Mouse (Mus musculus) adrenal gland, postnatal 10 days (tissue): ENCODE measurements around the gene Atg9a. TPM values are rescaled to one million over a fixed set of nuclear protein-coding genes. Genes with fewer than 3 reads are reported as not detected.

Source experiments
- microRNA-seq: library from miRNA; unstranded; fragments of <30 nt; microRNA quantifications from one replicate; pipeline ENCODE4 v1.2.0, GENCODE M21; 2021
- total RNA-seq, 2 experiments: library from RNA; stranded (reverse); gene quantifications; 2 replicates each; pipeline ENCODE4 v1.2.3; 2021

The Atg9a gene
- total RNA-seq, 2 experiments from 2014 or later: 35.4 to 39.1 TPM

Small RNA genes lying within 50 kb of the gene (microRNA-seq; reads per million reads assigned to microRNA genes)
- gene Gm27943: not detected

Other genes starting within 250 kb of the Atg9a start
- under 1 TPM; 0.18 to 0.48 TPM for gene Ihh, start 240.5 kb downstream of the Atg9a start, total RNA-seq
- gene Nhej1, start 67.0 kb downstream of the Atg9a start, total RNA-seq: 1 to 10 TPM; 3.0 to 5.5 TPM
- under 1 TPM; 0.36 to 0.45 TPM for gene Slc23a3, start 58.3 kb downstream of the Atg9a start, total RNA-seq
- gene Cnppd1, start 49.5 kb downstream of the Atg9a start, total RNA-seq: 10 to 100 TPM; 41.0 to 46.4 TPM
- gene Retreg2, start 49.4 kb downstream of the Atg9a start, total RNA-seq: 10 to 100 TPM; 72.8 TPM
- gene Zfand2b, start 23.6 kb downstream of the Atg9a start, total RNA-seq: 10 to 100 TPM; 27.5 to 29.4 TPM
- gene Abcb6, start 11.8 kb downstream of the Atg9a start, total RNA-seq: 10 to 100 TPM; 46.7 to 55.3 TPM
- gene Ankzf1, start within 50 bp of the Atg9a start, total RNA-seq: 10 to 100 TPM; 14.0 to 20.8 TPM
- gene Glb1l, start 18.6 kb upstream of the Atg9a start, total RNA-seq: 10 to 100 TPM; 18.3 to 26.6 TPM
- 100 to 1,000 TPM in 1 of 2 experiments, 10 to 100 TPM in 1; 91.9 to 101 TPM for gene Stk16, start 18.6 kb upstream of the Atg9a start, total RNA-seq
- 100 to 1,000 TPM in 1 of 2 experiments, 10 to 100 TPM in 1; 47.1 to 104 TPM for gene Tuba4a, start 27.7 kb upstream of the Atg9a start, total RNA-seq
- not detected for gene A630095N17Rik, start 39.9 kb upstream of the Atg9a start, total RNA-seq
- gene Dnajb2, start 44.2 kb upstream of the Atg9a start, total RNA-seq: 10 to 100 TPM; 40.5 to 45.1 TPM
- gene Ptprn, start 72.3 kb upstream of the Atg9a start, total RNA-seq: 10 to 100 TPM; 47.9 to 50.3 TPM
- 100 to 1,000 TPM; 103 to 109 TPM for gene Resp18, start 86.2 kb upstream of the Atg9a start, total RNA-seq
- 100 to 1,000 TPM; 103 to 106 TPM for gene Dnpep, start 125.8 kb upstream of the Atg9a start, total RNA-seq
- 100 to 1,000 TPM in 1 of 2 experiments, 10 to 100 TPM in 1; 62.7 to 208 TPM for gene Des, start 168.1 kb upstream of the Atg9a start, total RNA-seq
- 10 to 100 TPM; 12.8 to 30.6 TPM for gene Speg, start 183.1 kb upstream of the Atg9a start, total RNA-seq
- gene Gmppa, start 243.7 kb upstream of the Atg9a start, total RNA-seq: 10 to 100 TPM; 58.6 to 61.8 TPM